Mouse (Mus musculus) adrenal gland, adult 8-10 months (tissue): ENCODE results near the gene Ikzf1. TPM values are rescaled to one million over a fixed set of nuclear protein-coding genes. Genes with fewer than 3 reads are reported as not detected.
A peak's percentile ranks its signal among the peaks of the same experiment; 100 is the strongest.

ENCODE experiments used
- DNase-seq: peaks from one replicate; pipeline ENCODE4 v3.0.0; 2022
- total RNA-seq, 4 experiments: library from RNA; stranded (reverse); gene quantifications; 2 replicates each; pipeline ENCODE4 v1.2.4; 2022

The Ikzf1 gene
- total RNA-seq: 1 to 10 TPM; 2.7 to 6.3 (median 3.7) TPM

GRCm38 (mm10) chr11:11684930-11685852 lies at the start of gene Ikzf1:
Gene Ikzf1, plus strand, starts transcription at chr11:11685003.
- no peak for DNase-seq

- no peak for DNase-seq
These were observed 40.5 kb upstream of the Ikzf1 start for GRCm38 (mm10) chr11:11644303-11644702.

- no peak for DNase-seq
These were observed 28.4 kb upstream of the Ikzf1 start for GRCm38 (mm10) chr11:11656388-11656787.

- DNase-seq: peak; percentile 4
These were observed 27.7 kb upstream of the Ikzf1 start for GRCm38 (mm10) chr11:11656995-11657530.

GRCm38 (mm10) chr11:11657634-11658033 lies 27.2 kb upstream of the Ikzf1 start:
- no peak for DNase-seq

GRCm38 (mm10) chr11:11658834-11659233 lies 26.0 kb upstream of the Ikzf1 start:
- DNase-seq: no peak

GRCm38 (mm10) chr11:11660651-11661050 lies 24.2 kb upstream of the Ikzf1 start:
- DNase-seq: no peak

GRCm38 (mm10) chr11:11667254-11667921 lies 17.4 kb upstream of the Ikzf1 start:
- DNase-seq: no peak

- no peak for DNase-seq
These were observed 16.9 kb upstream of the Ikzf1 start for GRCm38 (mm10) chr11:11667922-11668290.

GRCm38 (mm10) chr11:11672974-11673373 lies 11.8 kb upstream of the Ikzf1 start:
- no peak for DNase-seq

- DNase-seq: no peak
These were observed 9.7 kb upstream of the Ikzf1 start for GRCm38 (mm10) chr11:11675063-11675462.

GRCm38 (mm10) chr11:11676068-11676741 lies 8.6 kb upstream of the Ikzf1 start:
- DNase-seq: no peak

GRCm38 (mm10) chr11:11677165-11677564 lies 7.6 kb upstream of the Ikzf1 start:
- no peak for DNase-seq

- no peak for DNase-seq
These were observed 5.8 kb upstream of the Ikzf1 start for GRCm38 (mm10) chr11:11678972-11679371.

GRCm38 (mm10) chr11:11684056-11684929 lies 510 bp upstream of the Ikzf1 start:
- no peak for DNase-seq

- DNase-seq: peak; percentile 31
These were observed 1.1 kb downstream of the Ikzf1 start for GRCm38 (mm10) chr11:11685853-11686395.

- no peak for DNase-seq
These were observed 1.8 kb downstream of the Ikzf1 start for GRCm38 (mm10) chr11:11686569-11687051.

GRCm38 (mm10) chr11:11687551-11688185 lies 2.9 kb downstream of the Ikzf1 start:
- no peak for DNase-seq

- no peak for DNase-seq
These were observed 4.0 kb downstream of the Ikzf1 start for GRCm38 (mm10) chr11:11688766-11689330.

- DNase-seq: no peak
These were observed 4.9 kb downstream of the Ikzf1 start for GRCm38 (mm10) chr11:11689701-11690058.
